Mouse (Mus musculus): Measurements from ENCODE around the gene S100a13.

The S100a13 gene

GRCm38 (mm10) chr3:90508287-90508949 lies 5.8 kb upstream of the S100a13 start:
- DNase-seq (ENCODE audit: low read depth), result no peak

DNA sequence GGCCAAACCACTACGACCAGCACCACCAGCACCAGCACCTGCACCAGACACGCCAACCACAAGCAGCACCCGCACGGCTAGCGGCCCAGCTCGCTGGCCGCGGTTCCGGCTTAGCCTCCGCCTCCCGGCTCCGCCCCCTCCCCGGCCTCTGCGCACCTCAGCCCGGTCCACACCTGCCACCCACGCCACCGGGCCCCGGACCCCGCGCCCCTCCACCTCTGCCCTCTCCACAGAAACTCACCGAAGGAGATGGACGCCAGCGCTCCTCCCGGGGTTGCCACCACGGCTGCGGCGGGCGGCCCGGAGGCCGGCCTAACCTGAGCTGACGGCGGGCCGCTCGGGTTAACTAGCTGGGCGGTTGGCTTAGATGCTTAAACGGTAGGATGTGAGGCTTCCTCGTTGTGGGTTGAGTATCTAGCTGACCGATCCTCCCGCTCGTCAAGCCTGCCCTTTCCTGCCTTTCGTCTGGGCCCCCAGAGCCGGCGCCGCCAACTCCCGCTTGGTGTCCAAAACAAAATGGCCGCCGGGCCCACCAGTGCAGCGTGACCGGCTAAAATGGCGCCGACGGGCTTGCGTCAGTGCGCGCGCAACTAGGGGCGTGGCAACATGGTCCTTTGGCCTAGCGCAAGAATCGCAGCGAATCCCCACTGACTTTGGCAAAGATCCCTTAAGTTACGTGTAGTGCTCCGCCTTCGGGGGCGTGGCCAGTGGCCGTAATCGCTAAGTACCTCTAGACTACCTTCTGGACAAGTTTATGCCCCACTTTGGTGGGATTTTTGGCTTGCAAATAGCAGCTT lies 5.1 kb upstream of the S100a13 start, which contains the start of gene Chtop:
Gene Chtop (minus strand): TSS at position 549 of the 797 bp plus-strand sequence.
- peak; percentile 99 for DNase-seq (ENCODE audit: low read depth)

DNA sequence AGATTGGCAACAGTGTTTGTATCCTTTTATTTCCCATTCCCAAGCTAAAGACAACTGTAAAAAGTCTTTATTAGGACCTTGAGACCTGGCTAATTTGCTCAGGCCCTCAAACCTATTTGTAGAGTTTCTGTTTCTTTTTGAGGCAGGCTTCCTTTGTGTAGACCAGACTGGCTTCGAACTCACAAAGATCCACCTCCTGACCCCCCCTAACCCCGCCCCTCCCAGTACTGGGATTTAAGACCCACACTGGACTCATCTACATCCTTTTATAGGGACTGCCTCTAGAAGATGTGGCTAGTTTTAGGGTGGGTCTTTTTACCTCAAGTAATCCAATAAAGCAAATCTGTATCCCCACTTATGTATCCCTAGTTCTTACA lies 4.5 kb upstream of the S100a13 start:
- no peak for DNase-seq (ENCODE audit: low read depth)

- no peak for DNase-seq (ENCODE audit: low read depth)
Measured at GRCm38 (mm10) chr3:90512276-90512675, 2.0 kb upstream of the S100a13 start.

- DNase-seq (ENCODE audit: low read depth), result no peak
Measured at GRCm38 (mm10) chr3:90512948-90513642, 1.1 kb upstream of the S100a13 start.

DNA sequence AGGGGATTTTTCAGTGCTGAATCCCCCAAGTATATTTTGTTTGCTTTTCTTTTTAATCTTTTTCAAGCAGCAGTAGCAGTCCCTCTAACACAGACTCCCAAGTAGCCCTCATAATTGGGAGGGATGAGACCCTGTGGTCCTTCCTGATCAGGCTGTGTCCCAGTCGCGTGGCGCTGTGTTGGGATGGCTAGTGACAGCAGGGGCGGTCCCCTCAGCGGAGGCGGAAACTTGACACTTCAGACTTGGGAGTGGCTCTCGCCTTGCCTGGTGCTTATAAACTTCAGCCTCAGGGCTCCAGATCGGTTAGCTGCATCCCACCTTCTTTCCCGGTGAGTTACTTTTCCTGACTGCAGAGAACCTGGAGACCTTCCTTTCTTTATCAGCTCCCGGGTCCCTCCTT lies 456 bp downstream of the S100a13 start:
- DNase-seq (ENCODE audit: low read depth), result peak; percentile 54

DNA sequence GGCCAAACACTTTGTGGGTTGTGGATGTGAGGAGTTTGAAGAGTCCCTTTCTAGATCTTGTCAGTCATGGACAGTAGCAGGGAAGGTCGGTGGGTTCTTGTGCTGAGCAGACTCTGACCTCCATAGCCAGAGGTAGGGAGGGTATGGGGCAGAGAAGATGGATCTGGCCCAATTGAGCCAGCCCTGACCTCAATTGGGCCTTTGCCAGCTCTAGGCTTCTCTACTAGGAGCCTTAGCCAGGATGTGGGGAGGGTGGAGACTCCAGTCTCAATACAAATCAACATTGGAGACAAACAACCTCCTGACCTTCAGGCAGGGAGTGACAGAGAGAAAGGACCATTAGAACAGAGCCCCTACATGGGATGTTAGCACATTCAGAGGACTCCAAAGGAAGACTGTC lies 1.0 kb downstream of the S100a13 start:
- no peak for DNase-seq (ENCODE audit: low read depth)

DNA sequence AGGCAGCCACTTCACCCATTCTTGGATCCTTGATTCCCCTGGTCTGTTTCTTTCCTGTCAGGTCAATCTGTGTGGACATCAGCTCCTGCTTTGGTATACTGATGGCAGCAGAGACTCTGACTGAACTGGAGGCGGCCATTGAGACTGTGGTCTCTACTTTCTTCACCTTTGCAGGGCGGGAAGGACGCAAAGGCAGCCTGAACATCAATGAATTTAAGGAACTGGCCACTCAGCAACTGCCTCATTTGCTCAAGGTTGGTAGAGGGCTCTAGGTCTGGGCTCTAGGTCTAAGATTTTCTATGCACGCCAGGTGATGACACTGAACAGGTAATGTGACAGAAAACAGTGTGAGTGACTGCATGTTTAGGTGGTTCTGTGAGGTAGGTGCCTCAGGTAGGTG lies 1.6 kb downstream of the S100a13 start:
- DNase-seq (ENCODE audit: low read depth), result no peak

- no peak for DNase-seq (ENCODE audit: low read depth)
Measured at GRCm38 (mm10) chr3:90517711-90518110, 3.5 kb downstream of the S100a13 start.

DNA sequence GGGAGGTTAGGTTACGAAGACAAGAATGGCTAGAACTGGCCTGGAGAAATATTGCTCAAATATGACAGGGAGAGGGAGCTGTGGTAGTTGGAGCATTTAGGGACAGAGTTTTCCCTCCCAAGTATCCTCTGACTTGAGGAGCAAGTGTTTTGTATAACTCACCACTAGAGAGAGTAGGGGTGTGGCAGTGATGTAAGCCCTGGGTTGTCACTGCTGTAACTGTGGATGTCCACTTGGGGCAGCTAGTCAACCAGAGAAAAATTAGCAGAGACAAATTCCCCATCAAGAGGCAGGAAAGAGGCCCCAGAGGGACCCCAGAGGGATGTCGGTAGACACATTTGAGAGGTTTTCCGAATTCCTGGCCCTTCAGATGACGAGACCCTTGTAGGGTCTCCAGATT lies 11.2 kb downstream of the S100a13 start:
- no peak for DNase-seq (ENCODE audit: low read depth)

DNA sequence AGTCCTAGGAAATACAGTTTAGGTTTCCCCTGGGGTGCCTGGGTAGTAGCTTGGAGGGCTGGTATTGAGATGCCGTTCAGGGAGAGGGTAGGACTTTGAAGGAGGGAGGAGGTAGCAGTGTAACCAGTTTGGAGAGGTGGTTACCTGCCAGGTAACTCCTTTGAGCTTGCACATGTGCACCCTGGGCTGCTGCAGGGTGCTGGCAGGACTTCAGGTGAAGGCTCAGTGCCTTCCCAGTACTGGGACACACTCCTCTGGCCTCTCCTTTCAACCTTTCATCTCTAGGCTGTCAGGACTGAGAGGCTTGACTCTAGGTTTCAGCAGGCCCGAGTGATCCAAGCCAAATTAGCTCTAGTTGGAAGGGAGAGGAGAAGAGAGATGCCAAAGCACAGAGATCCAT lies 11.8 kb downstream of the S100a13 start:
- no peak for DNase-seq (ENCODE audit: low read depth)

GRCm38 (mm10) chr3:90526580-90526979 lies 12.3 kb downstream of the S100a13 start, which contains the start of gene S100a14:
Gene S100a14, plus strand, starts transcription at chr3:90526856.
- DNase-seq (ENCODE audit: low read depth), result no peak

DNA sequence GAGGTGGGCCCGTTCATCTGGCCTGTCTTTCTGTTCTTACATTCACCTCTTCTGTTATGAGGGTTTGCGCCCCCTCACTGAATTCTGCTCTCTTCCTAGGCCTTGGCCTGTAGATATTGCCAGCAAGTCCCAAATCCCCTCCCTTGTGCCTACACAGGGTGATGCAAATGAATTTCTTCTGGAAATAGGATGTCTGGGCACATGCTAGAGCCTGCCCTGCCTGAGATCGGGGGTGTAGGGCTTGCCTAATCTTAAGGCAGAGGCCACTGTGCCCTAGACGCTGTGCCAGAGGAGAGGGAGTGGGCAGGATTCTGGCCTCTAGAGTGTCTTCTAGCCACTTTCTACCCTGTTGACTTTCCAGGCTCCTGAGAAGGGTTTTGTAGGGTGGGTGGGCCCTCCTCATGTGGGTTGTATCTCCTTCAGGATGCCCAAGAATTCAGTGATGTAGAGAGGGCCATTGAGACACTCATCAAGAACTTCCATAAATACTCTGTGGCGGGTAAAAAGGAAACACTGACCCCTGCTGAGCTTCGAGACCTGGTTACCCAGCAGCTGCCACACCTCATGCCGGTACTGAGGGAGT lies 13.1 kb downstream of the S100a13 start:
- no peak for DNase-seq (ENCODE audit: low read depth)

- no peak for DNase-seq (ENCODE audit: low read depth)
Measured at GRCm38 (mm10) chr3:90531713-90532112, 17.5 kb downstream of the S100a13 start.

- DNase-seq (ENCODE audit: low read depth), result no peak
Measured at GRCm38 (mm10) chr3:90535446-90535845, 21.2 kb downstream of the S100a13 start.

GRCm38 (mm10) chr3:90537141-90537904 lies 23.1 kb downstream of the S100a13 start, which contains the start of gene S100a16:
Gene S100a16, plus strand, starts transcription at chr3:90537254.
- no peak for DNase-seq (ENCODE audit: low read depth)

DNA sequence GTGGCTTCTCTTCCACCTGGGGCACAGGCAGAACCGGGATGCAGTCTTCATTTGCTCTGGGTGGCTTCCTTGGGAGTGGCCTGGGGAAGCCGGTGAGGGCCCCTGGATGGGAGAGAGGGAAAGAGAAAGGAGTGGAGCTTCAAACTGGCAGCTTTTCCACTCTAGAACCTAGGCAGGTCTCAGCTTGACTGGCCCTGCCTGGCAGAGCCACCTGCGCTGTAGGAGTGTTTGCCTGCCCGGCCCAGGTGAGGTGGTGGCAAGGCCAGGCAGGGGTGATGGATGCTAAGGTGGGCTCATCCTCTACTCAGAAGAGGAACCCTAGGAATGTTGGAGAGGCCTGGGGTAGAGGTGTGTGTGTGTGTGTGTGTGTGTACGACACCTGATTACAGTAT lies 23.7 kb downstream of the S100a13 start:
- DNase-seq (ENCODE audit: low read depth), result no peak

GRCm38 (mm10) chr3:90540904-90541303 lies 26.7 kb downstream of the S100a13 start:
- DNase-seq (ENCODE audit: low read depth), result no peak

DNA sequence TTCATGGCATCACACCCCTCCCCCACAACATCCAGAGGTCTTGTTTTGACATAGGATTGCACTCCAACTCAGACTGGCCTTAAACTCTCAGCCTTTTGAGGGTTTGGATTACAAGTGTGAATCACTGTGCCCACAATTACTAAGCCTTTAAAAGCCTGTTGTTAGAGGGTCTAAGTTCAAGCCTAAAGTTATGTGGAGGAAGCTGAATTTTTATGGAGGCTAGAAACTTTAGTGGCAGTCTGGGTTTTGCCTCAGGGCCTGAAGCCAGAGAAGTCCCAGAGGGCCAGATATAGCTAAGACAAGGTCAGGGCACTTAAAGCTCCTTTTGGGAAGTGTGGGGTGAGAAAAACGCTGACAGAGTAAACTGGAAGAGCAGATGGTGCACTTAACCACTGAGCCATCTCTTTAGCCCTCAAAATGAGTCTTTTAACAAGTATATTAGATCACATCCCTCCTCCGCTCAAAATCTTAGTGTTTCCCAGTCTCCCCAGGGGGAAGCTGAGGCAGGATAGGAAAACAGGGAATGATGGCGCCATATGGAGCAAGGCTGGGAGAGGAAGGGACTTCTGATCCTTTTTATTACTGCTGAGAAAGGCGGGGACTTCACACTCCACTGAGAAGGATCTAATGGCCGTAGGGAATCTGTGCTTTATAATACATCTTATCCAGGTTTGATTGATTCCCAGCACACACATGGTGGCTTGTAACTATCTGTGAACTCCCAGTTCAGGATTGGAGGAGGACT lies 35.6 kb downstream of the S100a13 start:
- DNase-seq (ENCODE audit: low read depth), result no peak

- no peak for DNase-seq (ENCODE audit: low read depth)
Measured at GRCm38 (mm10) chr3:90550421-90550790, 36.2 kb downstream of the S100a13 start.

DNA sequence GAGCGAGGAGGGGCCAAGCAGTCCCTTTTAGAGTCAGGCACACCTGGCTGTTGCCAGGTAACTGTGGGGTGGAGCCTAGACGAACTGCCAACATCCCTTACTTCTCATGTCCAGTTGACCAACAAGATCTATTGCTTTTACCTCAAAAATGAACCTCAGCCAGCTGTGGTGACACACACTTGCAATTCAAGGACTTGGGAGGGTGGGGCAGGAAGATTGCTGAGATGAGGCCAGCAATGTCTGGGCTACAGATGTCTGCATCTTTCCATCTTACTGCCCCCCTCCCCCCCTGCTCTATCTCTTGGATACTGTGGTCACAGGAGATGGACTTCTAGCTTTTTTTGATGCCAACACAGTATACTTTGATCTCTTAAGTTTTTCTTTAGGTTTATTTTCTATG lies 38.0 kb downstream of the S100a13 start:
- DNase-seq (ENCODE audit: low read depth), result no peak

Data from c-Kit-positive CD71-positive TER-119-negative erythroid progenitor cells, embryonic 14.5 days (primary cell).